Mouse (Mus musculus) embryonic facial prominence, embryonic 11.5 days (tissue): ENCODE results near the gene Vav2. TPM values are rescaled to one million over a fixed set of nuclear protein-coding genes. Genes with fewer than 3 reads are reported as not detected.
A peak's percentile ranks its signal among the peaks of the same experiment; 100 is the strongest.

Experiments used
- ATAC-seq: fragments of 200-750 bp; cut with Nextera tagmentation; replicated peaks from 2 replicates; pipeline ENCODE4 v1.8.0; 2017; ENCODE audit warnings: low read depth; ENCODE audit not compliant: insufficient number of reproducible peaks, low FRiP score, low TSS enrichment
- DNase-seq: peaks from one replicate; pipeline ENCODE4 v3.0.0-alpha.2; 2015; ENCODE audit warnings: low spot score
- H3K27ac ChIP-seq: fragments of 300-500 bp; sonication (generic); replicated peaks from 2 replicates; pipeline ENCODE4 v1.5.1; 2014; ENCODE audit warnings: mild to moderate bottlenecking, low read depth, low read length, control low read depth
- H3K27me3 ChIP-seq: fragments of 300-500 bp; sonication (generic); 2 replicates; pipeline ENCODE4 v1.6.1; 2014; ENCODE audit warnings: mild to moderate bottlenecking, low read length, moderate library complexity, mixed read lengths; ENCODE audit not compliant: control insufficient read depth, insufficient read depth
- H3K36me3 ChIP-seq: fragments of 300-500 bp; sonication (generic); replicated peaks from 2 replicates; pipeline ENCODE4 v1.6.1; 2014; ENCODE audit warnings: low read depth, mild to moderate bottlenecking, low read length, moderate library complexity, mixed read lengths; ENCODE audit not compliant: control insufficient read depth, insufficient read depth
- H3K4me1 ChIP-seq: fragments of 300-500 bp; sonication (generic); 2 replicates; pipeline ENCODE4 v1.6.1; 2014; ENCODE audit warnings: low read length, mixed read lengths; ENCODE audit not compliant: control insufficient read depth, insufficient read depth
- H3K4me2 ChIP-seq: fragments of 300-500 bp; sonication (generic); 2 replicates; pipeline ENCODE4 v1.6.1; 2014; ENCODE audit warnings: low read depth, mild to moderate bottlenecking, control low read depth, low read length, moderate library complexity
- H3K4me3 ChIP-seq: fragments of 300-500 bp; sonication (generic); 2 replicates; pipeline ENCODE4 v1.5.1; 2014; ENCODE audit warnings: low read depth, low read length, control low read depth
- H3K9ac ChIP-seq: fragments of 300-500 bp; sonication (generic); replicated peaks from 2 replicates; pipeline ENCODE4 v1.6.1; 2014; ENCODE audit warnings: mild to moderate bottlenecking, control low read depth, low read length
- H3K9me3 ChIP-seq: fragments of 300-500 bp; sonication (generic); replicated peaks from 2 replicates; pipeline ENCODE4 v1.6.1; 2016; ENCODE audit warnings: mild to moderate bottlenecking, low read length, inconsistent platforms, mixed read lengths; ENCODE audit not compliant: control insufficient read depth
- WGBS: fragments of 180-500 bp; shearing (Covaris S2); extraction: QIAGEN DNeasy Blood & Tissue Kit; methylation state at CpG from one replicate; pipeline ENCODE4 v1.1.7; 2014; 5-methylcytosine and 5-hydroxymethylcytosine counted together
- polyA plus RNA-seq: library from polyadenylated mRNA; unstranded; fragments of >200 nt; fragmentation: Nextera tagmentation; extraction: Ambion mirVana; gene quantifications from 2 replicates; pipeline ENCODE4 v1.2.1, GENCODE M21; 2014

Vav2 gene
- polyA plus RNA-seq, 1 experiment from 2014 or later: 5.2 TPM

DNA sequence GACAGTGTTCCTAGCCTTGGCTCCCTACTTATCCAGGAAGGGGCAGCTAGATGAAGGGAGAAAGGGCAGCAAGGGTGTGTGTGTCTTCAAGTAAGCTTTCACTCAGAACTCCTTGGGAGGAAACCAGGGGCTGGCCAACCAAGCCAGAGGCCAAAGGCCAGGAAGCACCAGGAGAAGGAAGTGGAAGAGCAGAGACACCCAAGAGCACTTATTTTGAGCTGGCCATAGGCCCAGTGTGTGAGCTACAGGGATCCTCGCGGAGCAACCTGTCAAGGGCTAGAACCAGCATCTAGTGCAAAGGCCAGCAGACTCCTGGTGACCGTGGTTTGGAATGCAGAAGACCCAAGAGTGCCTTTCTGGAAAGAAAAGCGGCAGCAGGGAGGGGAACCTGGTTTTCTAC lies 163.8 kb downstream of the Vav2 start:
- H3K36me3 ChIP-seq: peaks cover 3% of the 10 kb centered on the region; the same call in 1 of the 2 replicates
- no peak overlapping the region for H3K4me3 ChIP-seq
- H3K9me3 ChIP-seq: no peaks in the 10 kb centered on the region
- no peak overlapping the region for H3K9ac ChIP-seq
- no peak for ATAC-seq
- H3K4me1 ChIP-seq: no peaks in the 10 kb centered on the region
- no peak for DNase-seq
- WGBS: 88% methylated on average over 4 of the region's 4 CpGs
- no peaks in the 10 kb centered on the region for H3K27me3 ChIP-seq
- no peak overlapping the region for H3K4me2 ChIP-seq
- no peak overlapping the region for H3K27ac ChIP-seq

DNA sequence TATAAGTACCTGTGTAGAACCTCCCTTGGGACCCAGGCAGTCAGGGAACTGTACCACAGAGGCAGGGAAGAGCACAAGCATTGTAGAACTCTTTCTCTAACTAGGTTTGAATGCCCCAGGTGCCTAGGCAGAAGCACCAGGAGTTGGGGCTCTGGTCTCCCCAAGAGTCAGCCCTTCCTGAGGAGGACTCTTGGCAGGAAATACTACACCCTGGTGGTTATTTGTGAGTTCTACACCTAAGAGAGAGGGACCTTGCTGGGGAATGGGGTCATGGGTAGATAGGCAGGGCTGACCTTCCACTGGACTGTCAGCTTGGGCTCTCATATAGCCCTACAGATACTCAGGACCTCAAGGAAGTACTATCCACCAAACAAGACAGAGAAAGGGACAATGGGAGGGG lies 175.4 kb downstream of the Vav2 start:
- H3K9me3 ChIP-seq: no peaks in the 10 kb centered on the region
- H3K9ac ChIP-seq: no peak overlapping the region

DNA sequence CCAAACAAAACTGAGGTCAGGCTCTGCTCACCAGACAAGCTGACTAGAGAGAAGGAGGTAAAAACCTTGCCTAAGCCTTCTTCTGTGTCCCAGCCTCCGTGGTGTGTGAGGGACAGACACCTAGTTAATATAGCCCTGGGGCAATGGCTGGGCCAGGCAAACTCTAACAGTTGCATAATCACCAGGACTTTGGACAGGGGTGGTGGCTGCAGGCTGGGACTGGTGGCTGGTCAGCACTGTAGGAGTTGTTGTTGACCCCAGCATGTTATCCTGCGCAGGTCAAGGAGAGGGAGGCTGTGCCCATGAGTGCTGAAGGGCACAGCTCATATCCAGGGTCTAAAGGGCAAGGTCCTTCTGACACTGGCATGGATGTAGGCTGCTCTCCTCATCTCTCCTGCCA lies 178.6 kb downstream of the Vav2 start, which contains the start of gene Sardh:
Sardh (minus strand) TSS at position 127 of the 400 bp plus-strand sequence.
- Histone ChIP-seq H3K4me1 (no peaks in the 10 kb centered on the region), H3K9ac (no peak within 1 kb of the TSS), H3K36me3 (no peaks in the 10 kb centered on the region), H3K9me3 (no peaks in the 10 kb centered on the region), H3K4me2 (no peak within 1 kb of the TSS), H3K27ac (no peak within 1 kb of the TSS), H3K27me3 (no peaks in the 10 kb centered on the region), H3K4me3 (no peak within 1 kb of the TSS)
- no peak for ATAC-seq
- WGBS: 74% methylated on average over 2 of the region's 2 CpGs
- no peak for DNase-seq

More for the DNA sequence above, 175.4 kb downstream of the Vav2 start:
- H3K4me3 ChIP-seq: no peak overlapping the region
- ATAC-seq (no peak), DNase-seq (no peak)
- H3K27ac ChIP-seq: no peak overlapping the region
- no peaks in the 10 kb centered on the region for H3K27me3 ChIP-seq
- H3K4me1 ChIP-seq: no peaks in the 10 kb centered on the region
- H3K36me3 ChIP-seq: no peaks in the 10 kb centered on the region
- H3K4me2 ChIP-seq: no peak overlapping the region

DNA sequence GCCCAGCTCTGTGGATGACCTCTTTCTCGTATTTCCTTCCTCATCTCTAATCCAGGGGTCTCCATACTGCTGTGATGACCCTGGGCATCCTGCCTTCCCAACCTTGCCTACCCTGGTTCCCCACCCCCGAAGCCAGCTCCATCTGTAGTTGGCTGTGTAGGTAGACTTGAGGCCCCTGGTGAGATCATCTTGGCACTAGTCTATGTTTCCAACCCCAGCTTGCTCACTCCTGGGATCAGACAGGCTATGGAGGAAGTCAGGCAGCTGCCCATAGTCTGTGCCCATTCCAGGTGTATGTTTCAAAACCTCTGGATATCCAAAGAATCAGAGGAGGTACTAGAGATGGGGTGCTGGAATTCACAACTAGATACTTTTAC lies 179.4 kb downstream of the Vav2 start:
- Histone ChIP-seq H3K4me2 (no peak overlapping the region), H3K9ac (no peak overlapping the region), H3K27me3 (no peaks in the 10 kb centered on the region), H3K4me3 (no peak overlapping the region), H3K9me3 (no peaks in the 10 kb centered on the region), H3K4me1 (no peaks in the 10 kb centered on the region), H3K27ac (no peak overlapping the region), H3K36me3 (no peaks in the 10 kb centered on the region)
- WGBS: 66% methylated on average over 2 of the region's 2 CpGs
- ATAC-seq: no peak
- DNase-seq: peak; percentile 17

DNA sequence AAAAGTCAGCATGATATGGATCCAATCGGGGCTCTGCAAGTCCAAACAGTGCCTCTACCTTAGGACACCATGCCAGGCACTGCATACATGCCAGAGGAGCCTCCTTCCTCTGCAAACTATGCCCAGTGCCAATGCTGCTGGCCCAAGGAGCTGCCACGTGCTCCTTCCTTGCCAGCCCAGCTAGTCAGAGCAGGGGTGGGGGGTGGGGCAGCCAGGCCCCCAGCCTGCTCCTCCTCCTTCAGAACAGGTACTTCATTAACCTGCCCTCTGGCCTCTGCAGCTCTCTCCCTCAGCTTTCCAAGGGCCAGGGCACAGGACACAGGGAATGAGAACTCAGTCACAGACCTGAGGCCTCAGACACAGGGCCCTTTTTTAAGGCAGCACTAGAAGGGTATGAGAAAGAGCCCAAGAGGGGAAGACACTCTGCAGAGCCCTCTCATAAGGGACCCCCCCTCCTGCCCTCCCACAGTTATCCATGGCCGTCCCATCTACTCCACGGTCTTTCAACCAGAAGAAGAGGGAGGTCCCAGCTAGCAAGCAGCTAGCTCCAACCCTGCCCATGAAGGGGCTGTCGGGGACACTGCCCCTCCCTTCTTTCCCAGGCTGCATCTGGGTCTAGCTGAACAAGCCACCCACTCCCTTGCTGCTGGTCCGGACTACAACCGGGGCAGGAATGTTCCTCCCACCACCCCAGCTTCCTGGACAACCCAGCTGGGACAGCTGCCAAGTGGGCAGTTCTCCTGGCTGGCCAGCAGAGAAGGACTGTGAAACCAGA lies 179.9 kb downstream of the Vav2 start:
- no peak overlapping the region for H3K4me3 ChIP-seq
- H3K9me3 ChIP-seq: no peaks in the 10 kb centered on the region
- no peak overlapping the region for H3K9ac ChIP-seq
- DNase-seq: no peak
- H3K27me3 ChIP-seq: no peaks in the 10 kb centered on the region
- peak; percentile 67; the same call in 1 of the 2 replicates for ATAC-seq
- H3K4me1 ChIP-seq: no peaks in the 10 kb centered on the region
- H3K36me3 ChIP-seq: no peaks in the 10 kb centered on the region
- 46% methylated on average over 7 of the region's 7 CpGs for WGBS
- H3K4me2 ChIP-seq: no peak overlapping the region
- H3K27ac ChIP-seq: no peak overlapping the region

DNA sequence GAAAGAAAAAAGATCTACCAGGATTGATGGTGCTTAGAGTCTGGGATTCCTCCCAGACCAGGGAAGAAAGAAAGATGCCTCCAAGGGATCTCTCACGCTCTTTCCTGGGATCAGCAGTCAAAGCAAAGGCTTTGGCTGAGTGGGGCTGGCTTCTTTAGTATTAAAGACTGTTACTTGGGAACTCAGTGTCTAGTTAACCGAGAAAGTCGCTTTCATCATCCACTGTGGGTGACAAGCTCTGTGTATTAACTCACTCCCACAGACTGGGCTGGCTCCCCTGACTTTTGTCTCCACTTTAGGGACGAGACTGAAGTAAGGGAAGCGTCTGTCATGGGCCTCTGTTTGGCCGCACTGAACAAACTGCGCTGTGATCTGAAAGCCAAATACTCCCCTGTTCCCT lies 180.9 kb downstream of the Vav2 start:
- no peak for ATAC-seq
- Histone ChIP-seq H3K4me3 (no peak overlapping the region), H3K4me1 (no peaks in the 10 kb centered on the region), H3K9ac (no peak overlapping the region), H3K36me3 (no peaks in the 10 kb centered on the region), H3K9me3 (no peaks in the 10 kb centered on the region), H3K4me2 (no peak overlapping the region), H3K27ac (no peak overlapping the region), H3K27me3 (no peaks in the 10 kb centered on the region)
- DNase-seq: no peak
- WGBS: 63% methylated on average over 7 of the region's 7 CpGs

DNA sequence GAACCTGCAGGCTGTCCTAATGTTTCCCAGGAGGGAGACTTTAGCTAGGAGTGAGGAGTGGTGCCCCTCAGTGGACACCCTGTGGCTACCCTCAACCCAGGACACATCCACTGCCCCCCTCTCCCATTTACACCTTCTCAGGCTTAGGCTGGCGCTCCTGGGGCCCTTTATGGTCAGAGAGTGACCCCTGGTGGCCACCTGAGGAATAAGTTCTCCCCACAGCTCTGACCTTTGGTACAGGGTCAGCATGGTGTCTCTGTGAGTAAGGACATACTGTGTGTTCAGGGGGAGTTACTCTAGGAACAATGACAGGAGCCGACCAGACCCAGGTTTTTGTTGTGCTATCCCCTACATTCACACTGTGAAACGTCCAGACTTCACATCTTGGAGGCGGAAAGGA lies 189.5 kb downstream of the Vav2 start:
- no peak overlapping the region for H3K9ac ChIP-seq
- 0 out of 2 replicates have a peak, but pooled peaks have one; percentile 58 for ATAC-seq
- peak; percentile 76 for DNase-seq
- no peaks in the 10 kb centered on the region for H3K4me1 ChIP-seq
- no peaks in the 10 kb centered on the region for H3K27me3 ChIP-seq
- H3K4me2 ChIP-seq: no peak overlapping the region
- no peak overlapping the region for H3K27ac ChIP-seq
- no peaks in the 10 kb centered on the region for H3K36me3 ChIP-seq
- WGBS: 21% methylated on average over 4 of the region's 4 CpGs
- H3K9me3 ChIP-seq: no peaks in the 10 kb centered on the region
- H3K4me3 ChIP-seq: no peak overlapping the region

DNA sequence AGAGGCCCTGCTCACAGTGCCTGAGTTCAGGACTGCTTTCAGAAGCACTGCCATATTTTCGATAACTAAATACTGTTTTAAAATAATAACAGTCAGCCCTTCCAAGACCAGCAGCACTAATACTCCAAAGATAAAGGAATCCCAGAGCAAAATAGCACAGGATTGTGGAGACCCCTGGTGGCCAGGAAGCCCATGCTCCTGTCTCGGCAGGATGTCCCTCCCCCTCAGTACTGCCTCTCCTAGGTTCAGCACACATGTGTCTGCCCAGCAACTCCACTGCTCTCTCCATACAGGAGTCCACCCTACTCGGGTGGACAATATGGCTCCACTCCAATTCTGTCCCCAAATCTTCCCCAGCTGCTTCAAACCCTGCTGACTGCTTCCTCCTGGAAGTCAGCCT lies 191.1 kb downstream of the Vav2 start:
- Histone ChIP-seq H3K4me1 (no peaks in the 10 kb centered on the region), H3K4me2 (no peak overlapping the region), H3K9ac (no peak overlapping the region), H3K36me3 (no peaks in the 10 kb centered on the region), H3K27ac (no peak overlapping the region), H3K27me3 (no peaks in the 10 kb centered on the region), H3K9me3 (no peaks in the 10 kb centered on the region), H3K4me3 (no peak overlapping the region)
- ATAC-seq (no peak), DNase-seq (peak; percentile 78)
- WGBS: 21% methylated on average over 3 of the region's 3 CpGs
